Mouse (Mus musculus): ENCODE measurements at regions not wholly inside any gene's neighbourhood (a gene's known extent, or its start where the extent isn't known, plus 50 kb on each side); places are given as distances from the start of the nearest gene placed in this dataset.
"Not testable (repeated sequence)": the region's sequence is repeated elsewhere in the genome, so short reads cannot be mapped to it uniquely, and the experiment has no call there.

GRCm38 (mm10) chr17:4060186-4060585, 364.1 kb upstream of the Nox3 start:
- not testable (repeated sequence) for TF ChIP-seq GATA1 (IDR thresholded peaks at IDR 0.05; ENCODE audit: borderline replicate concordance, low read length); FLI1 (IDR thresholded peaks at IDR 0.05; ENCODE audit: low read length)
